Mouse (Mus musculus) CD4-positive, CD25-positive, alpha-beta regulatory T cell, adult 4 months (primary cell): ENCODE data around the gene Tspear. TPM values are rescaled to one million over a fixed set of nuclear protein-coding genes. Genes with fewer than 3 reads are reported as not detected.
"Not testable (repeated sequence)": the region's sequence is repeated elsewhere in the genome, so short reads cannot be mapped to it uniquely, and the experiment has no call there.

Experiments used
- ATAC-seq: one replicate; pipeline ENCODE4 v1.8.0; 2017
- polyA plus RNA-seq, 2 experiments: library from polyadenylated mRNA; unstranded; fragments of 100-300 nt; shearing (Covaris generic); gene quantifications; one replicate each; pipeline ENCODE4 v1.2.1; 2017

Tspear gene
- polyA plus RNA-seq, 2 experiments from 2014 or later: 0.31 to 1.4 TPM

GRCm38 (mm10) chr10:77713734-77714133 is 27.4 kb downstream of the Tspear start:
- no peak for ATAC-seq

GRCm38 (mm10) chr10:77715507-77715906 is 29.1 kb downstream of the Tspear start, which contains the start of gene Gm10142:
Gene Gm10142 (plus strand): TSS chr10:77715807.
- ATAC-seq: no peak

- ATAC-seq: not testable (repeated sequence)
Measured at GRCm38 (mm10) chr10:77720299-77720698, 33.9 kb downstream of the Tspear start, which contains the start of gene Krtap12-1. Gene Krtap12-1 (plus strand): TSS chr10:77720599.

- ATAC-seq: no peak
Measured at GRCm38 (mm10) chr10:77724855-77725254, 38.5 kb downstream of the Tspear start.

GRCm38 (mm10) chr10:77726186-77726585 is 39.8 kb downstream of the Tspear start, which contains the start of gene Gm10100:
Gene Gm10100 (plus strand): TSS chr10:77726486.
- ATAC-seq: no peak

GRCm38 (mm10) chr10:77728280-77728679 is 41.9 kb downstream of the Tspear start:
- no peak for ATAC-seq

- no peak for ATAC-seq
Measured at GRCm38 (mm10) chr10:77729241-77729640, 42.9 kb downstream of the Tspear start.

GRCm38 (mm10) chr10:77735928-77736327 is 49.6 kb downstream of the Tspear start:
- no peak for ATAC-seq

GRCm38 (mm10) chr10:77738929-77739328 is 52.6 kb downstream of the Tspear start:
- ATAC-seq: no peak

GRCm38 (mm10) chr10:77741924-77742688 is 55.7 kb downstream of the Tspear start, which contains the start of gene Gm18596:
Gene Gm18596 (minus strand): TSS chr10:77742638.
- not testable (repeated sequence) for ATAC-seq

GRCm38 (mm10) chr10:77750686-77751085 is 64.3 kb downstream of the Tspear start:
- ATAC-seq: not testable (repeated sequence)

- ATAC-seq: not testable (repeated sequence)
Measured at GRCm38 (mm10) chr10:77751254-77751653, 64.9 kb downstream of the Tspear start, which contains the start of gene Gm9736. Gene Gm9736 (minus strand): TSS chr10:77751354.

- ATAC-seq: not testable (repeated sequence)
Measured at GRCm38 (mm10) chr10:77752312-77752711, 65.9 kb downstream of the Tspear start.

GRCm38 (mm10) chr10:77753448-77753847 is 67.1 kb downstream of the Tspear start:
- no peak for ATAC-seq

- ATAC-seq: not testable (repeated sequence)
Measured at GRCm38 (mm10) chr10:77759582-77759981, 73.2 kb downstream of the Tspear start, which contains the start of gene Gm3233. Gene Gm3233 (minus strand): TSS chr10:77759682.

- ATAC-seq: no peak
Measured at GRCm38 (mm10) chr10:77769727-77770126, 83.4 kb downstream of the Tspear start.

- ATAC-seq: not testable (repeated sequence)
Measured at GRCm38 (mm10) chr10:77771225-77771624, 84.9 kb downstream of the Tspear start, which contains the start of gene Gm3238. Gene Gm3238 (minus strand): TSS chr10:77771325.

- ATAC-seq: not testable (repeated sequence)
Measured at GRCm38 (mm10) chr10:77772142-77772541, 85.8 kb downstream of the Tspear start.

GRCm38 (mm10) chr10:77776844-77777243 is 90.5 kb downstream of the Tspear start, which contains the start of gene Gm7138:
Gene Gm7138 (minus strand): TSS chr10:77776944.
- ATAC-seq: not testable (repeated sequence)

- not testable (repeated sequence) for ATAC-seq
Measured at GRCm38 (mm10) chr10:77782442-77782841, 96.1 kb downstream of the Tspear start, which contains the start of gene Gm3250. Gene Gm3250 (minus strand): TSS chr10:77782542.

GRCm38 (mm10) chr10:77783396-77783795 is 97.0 kb downstream of the Tspear start:
- not testable (repeated sequence) for ATAC-seq

- not testable (repeated sequence) for ATAC-seq
Measured at GRCm38 (mm10) chr10:77787876-77788275, 101.5 kb downstream of the Tspear start, which contains the start of gene Gm7137. Gene Gm7137 (minus strand): TSS chr10:77788200.

GRCm38 (mm10) chr10:77788621-77789020 is 102.3 kb downstream of the Tspear start:
- ATAC-seq: no peak
